Mouse (Mus musculus) retina, adult 2 months (tissue): ENCODE measurements around the gene Xylb.

Experiments used
- DNase-seq: peaks from one replicate; pipeline ENCODE4 v3.0.0-alpha.2; 2012; ENCODE audit warnings: low read depth, low spot score

The Xylb gene

DNA sequence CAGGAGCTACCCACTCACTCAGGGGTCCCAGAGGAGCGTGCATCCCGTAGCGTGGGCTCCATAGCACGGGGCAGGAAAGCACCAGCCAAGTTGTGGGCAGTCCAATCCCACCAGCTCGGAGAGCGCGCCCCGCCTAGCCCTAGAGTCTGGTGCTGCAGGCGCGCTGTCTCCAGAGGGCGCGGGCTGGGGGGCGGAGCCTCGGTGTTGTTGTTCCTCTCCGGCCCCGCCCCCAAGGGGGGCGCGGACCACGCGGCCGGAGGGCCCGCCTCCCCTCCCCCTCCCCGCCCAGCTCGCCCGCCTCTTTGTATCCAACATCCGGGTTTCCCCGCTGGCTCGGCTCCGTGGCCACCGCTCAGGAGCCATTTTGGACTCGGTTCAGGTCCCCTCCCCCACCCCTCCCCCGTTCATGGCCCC is 44.6 kb downstream of the Xylb start, which contains the start of gene Acvr2b:
Gene Acvr2b (plus strand): TSS at position 318 of the 414 bp plus-strand sequence.
- peak; percentile 94 for DNase-seq

DNA sequence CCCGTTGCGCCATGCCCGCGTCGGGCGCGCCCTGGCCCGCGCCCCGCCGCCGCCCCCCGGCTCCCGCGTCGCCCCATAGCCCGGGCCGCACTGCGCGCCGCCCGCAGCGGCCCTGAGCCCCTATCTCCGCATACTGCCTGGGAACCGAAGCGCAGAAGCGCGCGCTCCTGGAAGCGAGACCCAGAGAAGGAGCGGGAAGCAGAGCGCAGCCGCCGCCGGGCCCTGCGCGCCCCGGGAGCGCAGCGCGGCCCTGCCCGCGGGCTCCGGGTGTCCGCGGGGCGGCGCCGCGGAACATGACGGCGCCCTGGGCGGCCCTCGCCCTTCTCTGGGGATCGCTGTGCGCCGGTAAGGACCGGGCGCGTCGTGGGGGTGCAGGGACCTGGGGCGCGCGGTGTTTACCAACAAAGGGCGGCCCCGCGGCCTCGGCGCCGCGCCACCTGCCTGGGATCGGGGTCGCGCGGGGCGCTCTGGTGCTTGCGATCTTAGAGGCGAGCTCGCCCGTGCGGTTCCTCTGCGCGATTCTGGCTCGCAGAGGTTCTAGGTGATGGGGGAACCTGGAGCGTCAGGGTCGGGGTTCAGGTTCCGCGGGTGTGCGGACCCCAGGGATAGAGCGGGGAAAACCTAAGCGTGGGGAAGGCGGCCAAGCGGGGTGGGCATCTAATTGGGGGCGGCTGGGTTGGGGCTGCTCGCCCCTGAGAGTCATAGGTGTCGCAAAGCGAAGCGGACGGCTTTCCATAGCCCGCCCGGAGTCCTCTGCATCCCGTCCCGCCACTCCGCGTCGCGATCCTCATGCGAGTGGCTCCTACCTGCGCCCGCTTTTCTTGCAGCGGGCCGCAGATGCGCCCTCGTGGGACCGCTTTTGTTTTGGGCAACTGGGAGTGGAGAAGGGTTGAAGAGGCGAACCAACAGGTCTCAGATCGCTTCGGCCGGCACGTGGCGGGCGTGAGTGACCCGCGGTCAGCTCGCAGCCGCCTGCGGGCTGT is 45.4 kb downstream of the Xylb start:
- peak; percentile 16 for DNase-seq

DNA sequence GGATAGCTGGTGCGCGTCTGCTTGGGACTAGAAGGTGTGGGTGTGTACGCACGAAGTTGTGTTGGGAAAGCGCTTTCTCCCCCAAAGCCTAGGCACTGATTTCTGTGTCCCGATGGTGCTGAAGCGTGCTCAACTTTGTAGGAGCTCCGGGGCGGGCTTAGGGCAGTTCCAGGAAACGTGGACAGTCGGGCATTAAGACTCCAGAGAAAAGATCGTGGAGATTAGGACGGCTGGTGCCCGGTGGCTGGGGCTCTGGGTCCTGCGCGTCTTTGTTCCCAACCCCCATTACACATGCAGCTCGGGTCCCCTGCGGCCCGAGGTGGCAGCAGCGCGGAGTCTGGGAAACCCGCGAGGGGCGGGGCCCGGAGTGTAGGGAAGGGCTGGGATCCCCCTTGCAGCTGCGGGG is 46.1 kb downstream of the Xylb start:
- DNase-seq = peak; percentile 16

DNA sequence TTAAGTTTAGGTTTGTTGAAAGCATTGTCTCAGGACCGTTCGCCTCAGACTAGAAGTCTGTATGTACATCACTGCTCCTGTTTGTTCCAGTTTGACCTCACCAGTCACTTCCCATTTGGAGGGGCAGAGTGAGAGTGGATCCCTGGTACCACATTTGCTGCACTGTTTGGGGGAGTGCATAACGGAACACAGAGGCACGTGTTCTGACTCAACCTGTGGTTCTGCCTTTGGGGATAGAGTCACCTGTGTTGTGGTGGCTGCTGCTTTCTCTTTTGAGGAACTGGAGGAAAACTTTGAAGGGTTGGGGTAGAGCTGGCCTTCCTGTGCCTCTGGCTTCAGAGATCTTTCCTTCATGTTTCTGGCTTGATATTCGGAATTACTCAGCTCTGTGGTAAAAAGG is 46.9 kb downstream of the Xylb start:
- no peak for DNase-seq

DNA sequence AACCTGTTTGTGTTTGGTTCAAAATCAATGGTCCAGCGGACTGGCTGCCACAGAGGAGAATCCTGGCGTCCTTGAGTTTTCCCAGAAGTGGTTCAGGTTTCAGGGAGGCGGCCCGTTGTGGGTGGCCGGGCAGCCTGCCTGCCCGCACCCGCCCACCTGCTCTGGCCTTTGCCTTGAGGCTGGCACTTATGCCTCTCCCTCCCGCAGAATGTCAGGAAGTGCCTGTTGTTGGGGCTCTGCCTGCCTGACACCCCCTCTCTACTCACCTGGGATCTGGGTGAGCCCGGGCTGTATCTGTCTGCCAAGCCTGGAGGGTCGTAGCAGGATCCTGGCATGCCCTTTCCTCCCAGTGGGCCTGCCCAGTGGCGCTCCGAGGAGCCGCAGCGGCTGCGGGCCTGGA is 50.7 kb downstream of the Xylb start:
- no peak for DNase-seq

DNA sequence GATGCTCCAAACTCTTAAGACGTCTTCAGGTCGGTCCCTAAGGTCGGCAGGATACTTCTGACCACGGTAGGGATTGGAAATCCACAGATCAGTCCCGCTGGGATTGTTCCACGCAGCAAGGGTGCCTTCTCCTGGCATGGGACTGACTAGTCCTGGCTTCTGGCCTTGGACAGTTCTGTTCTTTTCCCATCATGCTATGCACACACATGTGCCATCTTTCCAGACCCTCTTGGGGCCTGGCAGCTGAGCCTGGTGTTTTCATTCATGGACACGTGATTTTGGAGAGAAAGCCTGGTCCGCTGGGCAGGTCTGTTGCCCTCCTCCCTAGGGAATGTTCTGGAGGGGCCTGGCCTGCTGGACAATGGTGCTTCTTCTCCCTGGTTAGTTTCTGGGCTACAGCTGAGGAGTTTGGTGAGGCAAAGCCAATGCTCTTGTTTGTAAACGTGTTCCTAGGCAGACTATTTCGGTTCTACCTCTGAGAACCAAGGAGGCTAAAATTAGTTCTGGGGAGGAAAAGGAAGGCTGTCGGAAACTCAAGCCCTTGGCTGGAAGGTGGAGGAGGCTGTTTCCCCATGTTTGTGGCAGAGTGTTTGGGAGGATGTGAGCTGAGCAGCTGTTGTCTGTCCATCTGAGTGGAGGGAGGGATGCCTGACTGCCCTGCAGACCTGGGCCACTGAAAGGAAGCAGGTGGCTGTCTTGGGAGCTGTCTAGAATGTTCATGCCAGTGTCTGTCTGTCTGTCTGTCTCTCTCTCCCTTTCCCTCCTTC is 51.9 kb downstream of the Xylb start:
- DNase-seq = no peak

DNA sequence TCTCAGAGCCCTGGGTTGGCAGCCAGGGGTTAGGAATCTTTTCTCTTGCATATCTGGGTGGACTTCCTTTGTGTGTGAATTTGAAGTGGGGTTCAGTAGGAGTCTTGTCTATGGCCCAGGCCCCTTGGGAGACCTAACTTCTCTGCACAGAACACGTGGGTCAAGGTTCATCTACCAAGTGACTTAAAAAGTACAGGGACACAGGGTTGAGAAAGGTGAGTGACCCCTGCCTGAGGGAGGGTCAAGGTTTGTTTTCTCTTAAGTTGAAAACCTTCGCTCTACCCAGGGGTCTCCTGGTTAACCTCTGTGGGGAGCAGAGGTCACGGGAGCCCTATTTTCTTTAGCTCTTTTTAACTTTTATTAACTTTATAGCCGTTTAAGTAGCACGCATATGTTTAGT is 52.7 kb downstream of the Xylb start:
- no peak for DNase-seq

DNA sequence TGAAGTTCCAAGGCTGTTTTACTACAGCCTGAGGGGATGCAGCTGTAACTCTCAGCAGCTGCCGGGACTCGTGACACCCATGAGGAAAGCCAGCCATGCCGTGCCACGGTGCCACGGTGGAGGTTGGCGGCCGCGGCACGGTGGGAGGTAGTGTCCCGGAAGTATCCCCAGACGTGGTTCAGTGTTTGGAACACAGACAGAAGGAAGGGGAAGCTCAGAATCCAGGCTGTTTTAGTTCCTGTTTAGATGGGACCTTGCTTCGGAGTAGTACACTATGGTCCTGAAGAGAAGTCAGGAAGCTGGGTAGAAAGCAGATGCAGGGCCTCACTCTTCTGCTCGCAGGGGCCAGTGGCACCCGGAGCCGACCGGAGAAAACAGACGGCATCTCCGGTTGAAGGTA is 60.8 kb downstream of the Xylb start:
- DNase-seq = no peak

DNA sequence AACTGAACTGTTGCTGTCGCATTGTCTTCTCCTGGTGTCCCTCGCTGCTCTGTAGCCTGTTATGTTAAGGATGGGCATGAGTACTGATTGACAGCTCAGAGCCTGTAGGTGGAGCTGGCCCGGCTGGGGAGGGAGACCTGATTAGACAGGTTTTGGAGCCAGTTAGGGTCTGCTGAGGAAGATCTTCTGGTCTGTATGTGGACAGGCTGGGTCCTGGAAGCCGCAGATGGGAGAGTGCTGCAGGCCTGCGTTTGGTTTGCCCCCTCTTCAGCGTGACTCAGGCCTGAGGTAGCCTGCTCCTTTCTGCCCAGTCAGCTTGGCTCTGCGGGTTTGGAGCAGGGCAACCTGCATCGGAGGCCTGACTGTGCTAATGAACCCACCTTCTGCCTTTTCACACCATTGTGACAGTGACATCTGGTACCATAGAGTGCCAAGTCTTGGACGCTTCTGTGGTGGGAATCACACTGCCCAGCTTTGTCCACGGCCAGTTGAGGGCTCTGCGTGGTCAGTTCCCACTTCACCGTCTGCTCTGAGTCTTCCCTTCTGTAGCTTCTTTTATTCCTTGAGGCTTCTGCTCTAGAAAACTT is 62.8 kb downstream of the Xylb start:
- no peak for DNase-seq

DNA sequence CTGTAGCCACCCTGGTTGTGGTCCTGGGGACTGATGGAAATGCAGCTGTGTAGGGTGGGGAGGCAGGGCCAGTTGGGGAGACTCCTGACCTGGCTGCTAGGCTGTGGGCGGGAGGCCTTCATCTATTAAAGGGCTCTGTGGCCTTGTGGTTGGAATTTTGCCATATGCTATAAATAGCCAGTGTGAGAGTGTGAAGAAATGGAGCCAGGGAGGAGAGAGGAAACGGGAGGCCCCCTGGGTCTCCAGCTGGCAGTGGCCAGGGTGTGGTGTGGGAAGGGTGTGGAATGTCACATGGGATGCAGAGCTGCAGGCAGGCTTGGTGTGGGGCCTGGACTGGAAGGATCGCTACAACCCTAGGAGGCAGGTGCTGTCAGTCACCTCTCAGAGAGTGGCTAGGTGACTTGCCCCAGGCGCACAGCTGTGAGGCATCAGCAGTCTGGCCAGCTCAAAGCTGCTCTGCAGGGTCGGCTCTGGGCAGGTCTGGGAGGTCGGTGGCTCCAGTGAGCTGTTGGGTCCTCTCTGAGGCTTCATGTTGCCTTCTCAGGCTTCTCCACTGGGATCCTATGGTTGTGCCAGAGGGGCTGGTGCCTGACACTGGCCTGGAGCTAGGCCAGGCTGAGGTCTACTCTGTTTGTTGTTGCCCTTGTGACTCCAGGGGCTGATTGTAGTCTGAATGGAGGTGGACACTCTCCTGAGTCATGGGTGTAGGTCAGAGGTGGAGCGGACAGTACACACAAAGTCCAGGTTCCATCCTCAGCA is 68.2 kb downstream of the Xylb start:
- no peak for DNase-seq

DNA sequence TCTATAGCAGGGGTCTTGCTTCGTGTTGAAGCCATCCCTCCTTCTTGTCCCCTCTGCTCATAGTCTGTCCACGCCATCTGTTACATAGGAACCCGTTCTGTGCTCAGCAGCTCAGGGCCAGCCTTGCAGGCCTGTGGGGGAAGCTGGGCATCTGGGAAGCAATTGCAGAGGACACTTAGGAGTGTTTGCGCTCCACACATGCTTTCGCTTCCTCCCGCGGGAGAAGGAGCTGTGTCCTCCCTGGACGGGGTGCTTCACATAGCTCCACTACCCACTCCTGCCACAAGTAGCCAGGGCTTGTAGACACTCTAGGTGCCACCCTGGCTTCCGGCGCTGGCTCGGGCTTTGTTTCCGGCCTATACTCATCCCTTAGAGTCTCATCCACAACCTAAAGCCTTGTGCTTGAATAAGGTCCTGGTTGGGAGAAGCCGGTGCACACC is 68.8 kb downstream of the Xylb start:
- no peak for DNase-seq

DNA sequence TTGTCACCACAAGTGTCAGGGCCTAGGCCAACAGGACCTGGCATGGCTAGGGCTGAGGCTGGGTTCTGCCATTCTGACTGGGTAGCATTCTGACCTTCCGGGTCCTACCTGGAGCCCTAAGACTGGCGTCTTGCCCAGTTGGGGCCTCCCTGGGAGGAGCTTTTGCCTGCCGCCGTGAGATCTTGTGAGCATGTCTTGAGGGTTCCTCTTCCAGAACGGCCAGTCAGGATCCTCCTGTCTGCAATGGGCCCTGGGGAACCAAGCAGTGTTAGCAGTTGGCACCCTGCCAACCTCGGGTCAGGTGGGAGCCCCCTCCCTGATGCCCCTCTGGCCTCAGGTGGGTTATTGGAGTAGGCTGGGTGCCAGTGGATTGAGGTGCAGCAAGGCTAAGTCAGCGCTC is 69.3 kb downstream of the Xylb start:
- no peak for DNase-seq

DNA sequence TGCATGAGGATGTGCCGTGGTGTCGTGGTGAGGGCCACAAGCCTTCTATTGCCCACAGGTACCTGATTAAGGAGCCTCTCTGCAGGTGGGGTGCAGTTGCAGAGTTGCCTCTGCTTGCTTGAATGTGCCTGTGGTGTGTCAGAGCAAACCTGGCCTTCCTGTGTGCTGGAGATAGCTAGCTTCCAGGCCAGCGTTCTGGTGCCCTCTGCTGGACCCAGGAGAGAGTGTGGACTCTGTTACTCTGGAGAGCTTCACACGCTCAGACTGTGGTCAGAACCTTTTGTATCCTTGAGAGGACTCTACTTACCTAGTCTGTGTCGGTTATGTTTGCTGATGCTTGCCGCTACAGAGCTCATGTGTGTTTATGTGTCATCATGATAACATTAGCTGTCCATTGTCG is 73.1 kb downstream of the Xylb start:
- DNase-seq = peak; percentile 67

DNA sequence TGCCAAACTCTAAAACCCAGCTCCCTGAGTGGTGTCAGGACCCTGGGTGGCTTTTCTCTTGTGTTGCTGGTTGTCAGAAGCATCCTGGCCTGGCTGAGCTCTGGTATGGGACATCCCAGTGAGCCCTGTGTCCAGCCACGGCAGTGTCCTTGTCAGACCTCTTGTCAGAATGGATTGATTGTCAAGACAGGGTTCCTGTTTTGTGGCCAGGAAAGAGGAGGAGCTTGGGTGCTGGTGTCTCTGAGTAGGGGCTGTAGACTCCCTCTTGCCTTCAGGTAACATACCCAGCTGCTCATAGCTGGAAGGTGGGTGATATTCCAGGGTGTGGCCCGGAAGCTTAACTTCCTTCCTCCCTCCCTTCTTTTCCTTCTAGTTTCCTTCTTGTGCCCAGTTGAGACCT is 78.7 kb downstream of the Xylb start:
- DNase-seq = no peak

DNA sequence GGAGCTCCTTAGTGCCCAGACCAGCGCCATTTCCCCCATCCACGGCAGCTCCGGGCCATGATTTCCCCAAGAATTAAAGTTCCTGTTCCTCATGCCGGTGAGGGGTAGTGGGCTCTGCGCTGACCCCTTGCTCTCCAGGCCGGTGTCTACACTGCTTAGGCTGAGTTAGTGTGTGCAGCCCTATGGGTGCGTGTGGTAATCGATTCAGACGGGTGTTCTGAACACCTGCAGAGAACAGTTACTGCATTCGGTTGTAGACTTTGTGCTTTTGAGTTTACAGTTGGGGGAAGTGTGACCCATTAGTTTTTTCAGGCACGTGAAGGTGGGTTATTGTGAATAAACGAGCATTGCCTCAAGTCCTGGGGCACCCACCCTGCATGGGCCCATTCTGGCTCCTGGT is 80.9 kb downstream of the Xylb start:
- no peak for DNase-seq

DNA sequence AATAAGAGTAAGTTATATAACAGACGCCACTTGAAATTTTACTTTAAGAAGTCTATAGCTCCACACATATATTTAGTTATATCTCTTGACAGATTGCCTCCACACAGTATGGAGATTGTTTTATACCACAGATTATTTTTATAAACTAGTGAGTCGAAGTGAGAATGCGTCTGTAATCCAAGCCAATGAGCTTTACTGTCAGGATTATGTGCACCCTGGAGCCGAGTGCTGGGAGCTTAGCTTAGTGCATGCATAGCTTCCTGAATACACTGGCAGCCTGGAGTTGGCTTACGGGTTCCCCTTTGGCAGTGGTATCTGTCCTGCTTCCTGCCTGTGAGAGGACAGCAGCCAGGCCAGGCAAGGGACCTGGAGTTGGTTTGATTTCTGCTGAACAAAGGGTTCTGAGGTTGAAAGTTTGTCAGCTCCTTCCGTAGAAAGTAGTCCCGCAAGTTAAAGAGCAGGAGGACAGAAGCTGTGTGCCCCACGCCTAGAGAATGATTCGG is 81.4 kb downstream of the Xylb start:
- no peak for DNase-seq
